Mouse (Mus musculus) hindbrain, embryonic 12.5 days (tissue): ENCODE results near the gene Hapln3. TPM values are rescaled to one million over a fixed set of nuclear protein-coding genes. Genes with fewer than 3 reads are reported as not detected.

Experiments used
- polyA plus RNA-seq: library from polyadenylated mRNA; unstranded; fragments of >200 nt; fragmentation: Nextera tagmentation; extraction: Ambion mirVana; gene quantifications from 2 replicates; pipeline ENCODE4 v1.2.1, GENCODE M21; 2016

Hapln3 gene
- polyA plus RNA-seq, 1 experiment from 2014 or later = 0.92 TPM

Other genes with a start within 250 kb of the Hapln3 start
- 44.3 and 44.6 TPM in 2 replicates for gene Aen, start 235.2 kb downstream of the Hapln3 start, polyA plus RNA-seq
- gene Isg20, start 217.6 kb downstream of the Hapln3 start, polyA plus RNA-seq = 0.40 and 0.86 TPM in 2 replicates
- 4.4 and 11.8 TPM in 2 replicates for gene Acan, start 77.5 kb downstream of the Hapln3 start, polyA plus RNA-seq
- gene Mfge8, start 18.0 kb upstream of the Hapln3 start, polyA plus RNA-seq = 72.5 and 73.2 TPM in 2 replicates
- gene Abhd2, start 142.2 kb upstream of the Hapln3 start, polyA plus RNA-seq = 14.3 and 17.7 TPM in 2 replicates